Mouse (Mus musculus) effector memory CD4-positive, alpha-beta T cell, adult 5 months (primary cell): ENCODE results near the gene Tpm1. TPM values are rescaled to one million over a fixed set of nuclear protein-coding genes. Genes with fewer than 3 reads are reported as not detected.

Experiments
- polyA plus RNA-seq: library from polyadenylated mRNA; unstranded; fragments of 100-300 nt; shearing (Covaris generic); gene quantifications from one replicate; pipeline ENCODE4 v1.2.1, GENCODE M21; 2017

The Tpm1 gene
- polyA plus RNA-seq: 23.4 TPM

DNA sequence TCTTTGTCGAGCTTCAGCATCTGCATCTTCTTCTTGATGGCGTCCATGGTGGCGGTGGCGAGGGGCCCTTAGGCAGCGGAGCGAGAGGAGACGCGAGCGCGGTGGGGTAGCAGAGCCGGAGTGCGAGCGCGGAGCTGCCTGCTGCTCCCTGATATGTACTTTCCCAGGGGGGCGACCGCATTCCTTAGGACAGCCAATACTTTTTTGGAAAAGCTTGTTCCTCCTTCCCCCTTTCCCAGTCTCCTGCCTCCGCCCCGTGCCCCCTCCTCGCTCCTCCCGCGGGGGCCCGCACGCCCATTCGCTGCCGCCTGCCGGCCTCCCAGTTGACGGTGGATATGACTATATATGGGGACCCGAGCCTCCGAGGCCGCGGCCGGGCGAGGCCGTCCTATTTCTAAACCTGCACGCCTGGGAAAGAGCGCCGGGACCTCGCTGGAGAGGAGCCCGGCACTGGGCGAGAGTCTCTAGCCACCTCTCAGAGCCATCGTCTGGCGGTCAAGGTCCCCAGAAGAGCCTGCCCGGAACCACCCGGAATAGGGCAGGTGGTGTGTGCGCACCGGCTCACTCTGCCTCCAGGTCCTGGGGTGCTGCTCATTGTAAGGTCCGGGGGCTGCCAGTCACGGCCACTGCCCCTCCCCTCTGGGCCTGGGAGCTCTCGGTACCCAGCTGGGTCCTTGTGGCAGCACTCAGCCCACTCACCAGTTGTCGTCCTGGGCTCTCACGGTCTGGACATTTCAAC lies at the start of gene Tpm1:
Tpm1 (minus strand) TSS at position 321 of the 739 bp plus-strand sequence.

DNA sequence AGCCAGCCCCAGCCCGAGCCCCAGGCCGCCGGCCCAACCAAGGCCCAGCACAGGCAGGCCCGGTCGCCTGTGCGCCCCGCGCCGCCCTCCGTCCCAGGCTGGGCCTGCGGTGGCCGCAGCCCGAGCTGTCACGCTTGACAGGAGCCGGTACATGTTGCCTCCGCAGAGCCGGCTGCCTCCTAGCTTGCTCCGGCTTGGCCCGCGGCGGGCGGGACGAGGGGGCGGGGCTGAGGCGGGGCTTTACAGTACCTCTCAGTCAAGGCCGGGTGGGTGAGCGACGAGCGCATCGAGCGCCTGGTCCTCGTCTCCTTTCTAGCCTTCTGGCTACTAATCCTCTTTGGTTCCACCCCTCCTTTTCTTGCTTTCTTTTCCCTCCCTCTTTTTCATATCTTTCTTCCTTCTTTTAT lies 74.0 kb downstream of the Tpm1 start, which contains the start of gene Lactb:
Lactb (minus strand) TSS at position 246 of the 407 bp plus-strand sequence.

Other genes starting within 250 kb of the Tpm1 start
- 0.27 TPM for gene Aph1c, start 214.7 kb downstream of the Tpm1 start, polyA plus RNA-seq
- gene Rab8b, start 129.7 kb downstream of the Tpm1 start, polyA plus RNA-seq: 263 TPM
- gene Rps27l, start 103.3 kb downstream of the Tpm1 start, polyA plus RNA-seq: 73.5 TPM
- 16.5 TPM for gene Lactb, start 73.9 kb downstream of the Tpm1 start, polyA plus RNA-seq